Mouse (Mus musculus) liver, embryonic 14.5 days (tissue): ENCODE results near the gene Map2k4.

Source experiments
- CTCF ChIP-seq: IDR thresholded peaks from 2 replicates; pipeline ENCODE4 v1.5.1; 2016; ENCODE audit warnings: antibody characterized with exemption, low read depth, control low read depth
- EP300 ChIP-seq: IDR thresholded peaks from 2 replicates; pipeline ENCODE4 v1.6.1; 2016; ENCODE audit warnings: antibody characterized with exemption, low read depth

DNA sequence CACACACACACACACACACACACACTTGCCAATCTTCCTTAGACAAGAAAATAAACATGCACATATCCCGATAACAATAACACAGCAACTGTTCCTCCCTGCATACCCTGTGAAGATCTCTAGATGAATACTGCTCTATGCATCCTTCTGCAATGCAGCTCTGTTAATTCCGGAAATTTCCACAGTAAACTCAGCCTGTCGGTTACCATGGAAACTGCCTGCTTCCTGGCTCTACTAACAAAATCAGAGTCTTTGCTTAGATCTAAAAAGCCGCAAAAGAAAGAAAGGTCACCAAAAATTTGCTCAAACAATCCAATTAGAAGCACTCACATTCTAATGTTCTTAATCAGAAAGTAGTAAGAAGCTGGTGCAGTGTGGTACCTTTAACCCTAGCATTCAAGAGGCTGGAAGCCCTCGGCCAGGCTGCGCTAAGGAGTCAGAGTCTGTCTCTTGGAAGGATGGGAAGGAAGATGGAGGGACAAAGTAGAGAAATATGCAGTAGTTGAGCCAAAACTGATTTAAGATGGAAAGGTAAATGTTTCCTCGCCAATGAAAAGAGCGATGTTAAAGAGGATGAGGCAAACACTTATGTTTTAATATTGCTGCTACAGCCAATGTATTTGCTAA lies 42.3 kb downstream of the Map2k4 start:
- TF ChIP-seq CTCF (no peak), EP300 (no peak)
